Mouse (Mus musculus): ENCODE results near the gene Slc35d1.
"Not testable (repeated sequence)": the region's sequence is repeated elsewhere in the genome, so short reads cannot be mapped to it uniquely, and the experiment has no call there.

Gene Slc35d1

DNA sequence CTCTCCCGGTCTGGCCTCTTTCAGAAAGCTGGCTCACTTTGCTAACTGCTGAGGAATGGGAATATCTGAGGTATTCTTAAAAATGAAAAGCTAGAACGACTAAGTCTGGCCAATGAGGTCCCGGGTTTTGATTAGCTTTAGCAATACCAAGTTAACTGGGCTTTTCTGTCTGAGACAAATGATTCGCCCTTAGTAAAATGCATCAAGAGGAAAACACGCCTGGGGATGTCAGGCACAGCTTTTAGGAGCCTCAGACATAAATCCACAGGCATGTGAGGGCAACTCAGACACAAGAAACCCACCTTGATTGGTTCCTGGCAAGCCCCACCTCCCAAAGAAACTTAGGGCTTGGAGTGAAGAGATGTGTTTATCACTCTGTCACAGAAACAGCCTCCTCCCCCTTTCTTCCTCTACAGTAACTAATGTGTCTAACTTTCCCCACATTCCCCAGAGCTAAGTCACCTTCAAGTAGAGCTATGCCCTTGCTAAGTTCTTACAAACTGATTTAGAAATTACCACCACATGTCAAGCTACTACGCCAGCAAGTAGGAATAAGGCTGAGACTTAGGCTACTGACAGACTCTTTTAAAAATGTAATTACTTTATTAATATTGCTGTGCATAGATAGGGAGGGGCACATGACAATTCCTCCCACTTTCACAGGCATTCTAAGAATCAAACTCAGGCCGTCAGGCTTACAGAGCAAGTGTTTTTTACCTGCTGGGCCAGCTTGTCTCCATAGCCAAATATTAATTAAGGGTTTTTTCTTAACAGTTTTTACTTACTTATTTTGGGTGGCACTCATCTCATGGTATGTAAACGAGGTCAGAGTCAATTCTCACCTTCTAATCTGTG lies 26.0 kb downstream of the Slc35d1 start:
- in situ Hi-C loops (cut with MboI, MseI), result no loop called here

DNA sequence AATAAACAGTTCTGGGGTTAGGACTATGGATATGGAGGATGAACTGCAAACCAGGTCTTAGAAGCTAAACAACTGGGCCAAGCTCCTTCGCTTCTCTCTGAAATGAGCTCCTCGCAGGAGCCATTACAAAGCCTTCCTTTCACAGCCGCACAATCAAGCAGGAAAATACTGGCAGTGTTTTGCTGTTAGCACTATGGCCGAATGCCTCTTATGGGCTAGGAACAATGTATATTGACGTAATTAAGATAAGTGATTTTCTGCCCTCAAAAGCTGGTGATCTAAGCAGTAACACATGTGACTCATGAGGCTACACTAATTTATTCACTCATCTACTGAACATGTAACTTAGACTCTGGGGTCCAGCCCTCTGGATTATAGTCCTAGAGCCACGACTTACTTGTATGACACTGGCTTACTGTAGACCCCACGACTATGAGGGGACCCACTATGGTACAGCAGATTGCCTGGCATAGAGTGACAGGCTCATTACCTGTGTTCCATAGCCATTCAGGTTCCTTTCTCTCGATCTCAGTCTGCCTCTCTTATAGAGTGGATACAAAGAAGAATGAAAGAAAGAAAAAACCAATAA lies 34.6 kb downstream of the Slc35d1 start:
- in situ Hi-C loops (cut with MboI, MseI), result no loop called here

DNA sequence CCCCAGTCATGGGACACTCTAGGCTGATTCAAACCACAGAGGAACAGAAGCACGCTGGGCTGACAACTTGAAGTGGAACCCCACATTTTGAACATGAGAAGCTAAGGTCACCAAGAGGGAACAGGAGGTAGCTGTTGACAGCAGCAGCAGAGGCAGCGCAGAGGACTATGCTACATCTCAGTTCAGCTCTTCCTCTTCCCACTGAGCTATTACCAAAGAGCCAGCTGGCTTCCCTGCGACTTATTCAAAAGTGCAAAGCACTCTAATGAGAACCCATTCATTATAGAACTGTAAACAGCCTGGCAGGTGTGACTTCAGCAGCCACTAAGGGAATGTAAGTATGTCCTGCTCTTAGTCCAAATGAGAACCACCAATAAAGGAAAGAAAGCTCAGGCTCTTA lies 35.4 kb downstream of the Slc35d1 start:
- in situ Hi-C loops (cut with MboI, MseI), result no loop called here

DNA sequence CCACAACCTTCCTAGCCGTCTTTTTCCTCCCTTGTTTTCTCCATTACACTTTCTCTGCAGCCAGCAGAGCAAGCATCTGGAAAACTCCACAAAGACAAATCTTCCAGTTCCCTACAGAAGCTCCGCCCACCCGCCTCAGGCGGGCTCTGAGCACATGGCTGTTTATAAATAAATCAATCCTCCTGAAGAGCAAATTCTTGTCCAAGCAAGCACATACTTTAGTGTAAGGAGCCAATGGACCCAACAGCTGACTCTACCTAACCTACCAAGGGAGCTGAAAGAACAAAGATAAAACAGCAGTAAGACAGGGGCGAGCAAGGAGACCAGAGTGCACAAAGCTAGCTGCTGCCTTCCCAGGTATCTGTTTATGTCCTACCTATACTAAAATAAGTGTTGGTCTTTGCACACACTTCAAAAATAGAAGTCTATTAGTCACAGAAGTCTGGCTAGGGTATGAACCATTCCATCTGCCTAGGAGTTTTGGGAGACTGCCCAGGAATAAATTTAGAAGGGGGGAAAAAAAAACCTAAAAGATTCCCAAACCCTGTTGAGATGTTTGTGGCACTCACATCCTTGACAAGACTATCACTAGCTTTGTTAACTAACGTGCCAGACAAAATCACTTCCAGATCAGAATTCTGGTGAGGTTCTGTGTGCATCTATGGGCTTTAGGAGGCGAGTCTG lies 36.2 kb downstream of the Slc35d1 start:
- in situ Hi-C loops (cut with MboI, MseI), result no loop called here

DNA sequence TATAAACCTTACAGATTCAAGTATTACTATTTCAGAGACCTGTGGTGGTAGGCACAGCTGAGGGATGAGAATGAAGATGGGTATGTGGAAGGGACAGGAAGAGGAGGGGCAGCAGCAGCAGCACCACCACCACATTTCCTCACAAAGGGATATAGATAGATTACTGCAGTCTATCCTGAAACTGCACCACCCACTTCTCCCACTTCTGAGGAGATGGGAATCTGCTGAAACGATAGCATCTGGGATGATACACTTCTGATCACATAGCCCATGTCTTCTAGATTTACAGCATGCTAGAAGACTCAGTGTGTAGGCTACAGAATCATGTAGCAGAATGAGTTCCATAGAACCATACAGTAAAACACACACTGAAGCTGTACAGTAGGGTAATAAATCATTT lies 37.3 kb downstream of the Slc35d1 start:
- in situ Hi-C loops (cut with MboI, MseI), result no loop called here

GRCm38 (mm10) chr4:103174001-103174400 lies 41.0 kb downstream of the Slc35d1 start:
- in situ Hi-C loops (cut with MboI, MseI), result no loop called here

DNA sequence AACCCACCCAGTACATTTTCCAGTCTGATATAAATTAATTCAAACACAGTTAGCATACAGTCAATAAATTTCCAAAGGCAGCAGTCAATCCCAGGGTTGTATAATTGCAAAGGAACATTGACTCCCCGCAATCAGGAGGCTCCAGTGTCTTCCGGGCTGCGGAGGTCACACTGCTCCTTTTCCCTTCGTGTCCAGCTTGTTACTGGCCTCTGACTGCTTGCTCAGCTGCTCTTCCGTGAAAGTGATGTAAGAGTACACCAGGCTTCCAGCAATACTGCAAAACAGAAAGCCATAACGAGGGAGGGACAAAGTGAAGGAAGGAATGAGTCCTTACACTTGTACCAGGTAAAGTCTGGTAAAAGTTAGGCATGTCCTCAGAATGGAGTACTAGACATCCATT lies 41.5 kb downstream of the Slc35d1 start:
- in situ Hi-C loops (cut with MboI, MseI), result no loop called here

- in situ Hi-C loops (cut with MboI, MseI), result no loop called here
Observed at GRCm38 (mm10) chr4:103171256-103171655, 43.7 kb downstream of the Slc35d1 start.

- in situ Hi-C loops (cut with MboI, MseI), result not testable (repeated sequence)
Observed at GRCm38 (mm10) chr4:103166198-103166597, 48.8 kb downstream of the Slc35d1 start.

- in situ Hi-C loops (cut with MboI, MseI), result loop anchor here (5.0 kb wide), 1 partner anchor 106 kb away; no protein-coding TSS in a partner anchor
Observed at GRCm38 (mm10) chr4:103158781-103159180, 56.2 kb downstream of the Slc35d1 start.

DNA sequence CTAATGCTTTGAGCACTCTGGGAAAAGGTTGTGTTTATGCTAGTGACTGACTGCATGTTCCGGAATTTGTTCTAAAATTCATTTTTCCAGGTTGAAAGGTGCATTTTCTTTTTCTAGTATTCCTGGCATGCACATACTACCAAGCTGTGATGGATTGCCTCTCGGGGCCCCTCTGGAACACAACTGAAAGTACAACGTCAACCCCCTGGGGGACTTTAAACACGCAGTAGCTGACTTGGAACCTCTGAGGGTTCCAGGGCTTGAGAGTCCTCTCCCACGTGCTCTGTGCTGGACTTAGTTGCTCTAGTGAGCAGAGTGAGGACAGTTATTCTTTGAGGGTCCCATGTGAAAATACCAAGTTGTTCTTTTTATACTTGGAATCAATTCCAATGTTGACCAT lies 63.0 kb downstream of the Slc35d1 start:
- in situ Hi-C loops (cut with MboI, MseI), result no loop called here

- in situ Hi-C loops (cut with MboI, MseI), result loop anchor here (5.0 kb wide), 1 partner anchor 154 kb away; no protein-coding TSS in a partner anchor
Observed at GRCm38 (mm10) chr4:103146339-103146738, 68.6 kb downstream of the Slc35d1 start.

- in situ Hi-C loops (cut with MboI, MseI), result no loop called here
Observed at GRCm38 (mm10) chr4:103136946-103137345, 78.0 kb downstream of the Slc35d1 start.

GRCm38 (mm10) chr4:103126533-103126932 lies 88.4 kb downstream of the Slc35d1 start:
- in situ Hi-C loops (cut with MboI, MseI), result no loop called here

GRCm38 (mm10) chr4:103123606-103124005 lies 91.4 kb downstream of the Slc35d1 start:
- in situ Hi-C loops (cut with MboI, MseI), result loop anchor here (25.0 kb wide), 1 partner anchor 611 kb away; no protein-coding TSS in a partner anchor

GRCm38 (mm10) chr4:103123086-103123485 lies 91.9 kb downstream of the Slc35d1 start:
- in situ Hi-C loops (cut with MboI, MseI), result loop anchor here (25.0 kb wide), 1 partner anchor 611 kb away; no protein-coding TSS in a partner anchor

- in situ Hi-C loops (cut with MboI, MseI), result loop anchor here (25.0 kb wide), 1 partner anchor 609 kb away; no protein-coding TSS in a partner anchor
Observed at GRCm38 (mm10) chr4:103120874-103121389, 94.0 kb downstream of the Slc35d1 start.
